Mouse (Mus musculus): ENCODE data around the gene Tlr12.
"Not testable (repeated sequence)": the region's sequence is repeated elsewhere in the genome, so short reads cannot be mapped to it uniquely, and the experiment has no call there.

The Tlr12 gene

GRCm38 (mm10) chr4:128618246-128618911 is at the start of gene Tlr12:
Gene Tlr12, minus strand, starts transcription at chr4:128618619.
- DNase-seq (ENCODE audit: low read depth), result no peak

- not testable (repeated sequence) for DNase-seq (ENCODE audit: low read depth)
Observed at GRCm38 (mm10) chr4:128667195-128667594, 48.8 kb upstream of the Tlr12 start.

- not testable (repeated sequence) for DNase-seq (ENCODE audit: low read depth)
Observed at GRCm38 (mm10) chr4:128666362-128666761, 47.9 kb upstream of the Tlr12 start.

GRCm38 (mm10) chr4:128664002-128664401 is 45.6 kb upstream of the Tlr12 start:
- no peak for DNase-seq (ENCODE audit: low read depth)

- no peak for DNase-seq (ENCODE audit: low read depth)
Observed at GRCm38 (mm10) chr4:128661063-128661462, 42.6 kb upstream of the Tlr12 start.

- DNase-seq (ENCODE audit: low read depth), result no peak
Observed at GRCm38 (mm10) chr4:128660196-128660595, 41.8 kb upstream of the Tlr12 start.

- DNase-seq (ENCODE audit: low read depth), result no peak
Observed at GRCm38 (mm10) chr4:128655446-128655845, 37.0 kb upstream of the Tlr12 start.

GRCm38 (mm10) chr4:128654505-128655381 is 36.3 kb upstream of the Tlr12 start, which contains the start of gene Phc2:
Gene Phc2, plus strand, starts transcription at chr4:128654702.
- peak; percentile 86 for DNase-seq (ENCODE audit: low read depth)

GRCm38 (mm10) chr4:128652584-128653298 is 34.3 kb upstream of the Tlr12 start:
- no peak for DNase-seq (ENCODE audit: low read depth)

- no peak for DNase-seq (ENCODE audit: low read depth)
Observed at GRCm38 (mm10) chr4:128651530-128651929, 33.1 kb upstream of the Tlr12 start.

- no peak for DNase-seq (ENCODE audit: low read depth)
Observed at GRCm38 (mm10) chr4:128648567-128649255, 30.3 kb upstream of the Tlr12 start.

- DNase-seq (ENCODE audit: low read depth), result no peak
Observed at GRCm38 (mm10) chr4:128646762-128647161, 28.3 kb upstream of the Tlr12 start.

- DNase-seq (ENCODE audit: low read depth), result no peak
Observed at GRCm38 (mm10) chr4:128645896-128646295, 27.5 kb upstream of the Tlr12 start.

GRCm38 (mm10) chr4:128641766-128642717 is 23.6 kb upstream of the Tlr12 start:
- no peak for DNase-seq (ENCODE audit: low read depth)

GRCm38 (mm10) chr4:128638265-128638923 is 20.0 kb upstream of the Tlr12 start:
- DNase-seq (ENCODE audit: low read depth), result no peak

GRCm38 (mm10) chr4:128637250-128637649 is 18.8 kb upstream of the Tlr12 start:
- DNase-seq (ENCODE audit: low read depth), result no peak

- DNase-seq (ENCODE audit: low read depth), result no peak
Observed at GRCm38 (mm10) chr4:128635894-128636585, 17.6 kb upstream of the Tlr12 start.

- no peak for DNase-seq (ENCODE audit: low read depth)
Observed at GRCm38 (mm10) chr4:128635451-128635850, 17.0 kb upstream of the Tlr12 start.

- no peak for DNase-seq (ENCODE audit: low read depth)
Observed at GRCm38 (mm10) chr4:128621109-128621508, 2.7 kb upstream of the Tlr12 start.

GRCm38 (mm10) chr4:128620572-128620971 is 2.2 kb upstream of the Tlr12 start:
- DNase-seq (ENCODE audit: low read depth), result no peak

Data from c-Kit-positive CD71-positive TER-119-negative erythroid progenitor cells, embryonic 14.5 days (primary cell).